Mouse (Mus musculus) cortical plate, adult 2 months (tissue): Measurements from ENCODE around the gene Furin. TPM values are rescaled to one million over a fixed set of nuclear protein-coding genes. Genes with fewer than 3 reads are reported as not detected.

ENCODE experiments used
- H3K27ac ChIP-seq: fragments of 200-500 bp; 2 replicates; pipeline ENCODE4 v1.5.1; 2012; ENCODE audit warnings: low read length, control low read depth, inconsistent platforms; ENCODE audit not compliant: insufficient read depth
- H3K4me1 ChIP-seq: fragments of 200-500 bp; 2 replicates; pipeline ENCODE4 v1.6.1; 2011; ENCODE audit warnings: low read length; ENCODE audit not compliant: control insufficient read depth, insufficient read depth
- H3K4me3 ChIP-seq: fragments of 200-500 bp; 2 replicates; pipeline ENCODE4 v1.5.1; 2011; ENCODE audit warnings: mild to moderate bottlenecking, low read length, control low read depth; ENCODE audit not compliant: insufficient read depth
- CTCF ChIP-seq: fragments of 200-500 bp; IDR thresholded peaks from 2 replicates; pipeline ENCODE4 v1.5.1; 2011; ENCODE audit warnings: mild to moderate bottlenecking, control low read depth, low read length; ENCODE audit not compliant: insufficient read depth; ENCODE audit errors: extremely low read depth
- POLR2A ChIP-seq: fragments of 200-500 bp; IDR thresholded peaks from 2 replicates; pipeline ENCODE4 v1.6.1; 2011; ENCODE audit warnings: mild to moderate bottlenecking, low read length, control low read depth; ENCODE audit not compliant: insufficient read depth; ENCODE audit errors: extremely low read depth
- polyA plus RNA-seq: library from polyadenylated mRNA; depleted of rRNA; stranded (reverse); fragments of >200 nt; gene quantifications from 2 replicates; pipeline ENCODE4 v1.2.3, GENCODE M21; 2012; rRNA removed

The Furin gene
- polyA plus RNA-seq, result 19.9 and 22.1 TPM in 2 replicates

DNA sequence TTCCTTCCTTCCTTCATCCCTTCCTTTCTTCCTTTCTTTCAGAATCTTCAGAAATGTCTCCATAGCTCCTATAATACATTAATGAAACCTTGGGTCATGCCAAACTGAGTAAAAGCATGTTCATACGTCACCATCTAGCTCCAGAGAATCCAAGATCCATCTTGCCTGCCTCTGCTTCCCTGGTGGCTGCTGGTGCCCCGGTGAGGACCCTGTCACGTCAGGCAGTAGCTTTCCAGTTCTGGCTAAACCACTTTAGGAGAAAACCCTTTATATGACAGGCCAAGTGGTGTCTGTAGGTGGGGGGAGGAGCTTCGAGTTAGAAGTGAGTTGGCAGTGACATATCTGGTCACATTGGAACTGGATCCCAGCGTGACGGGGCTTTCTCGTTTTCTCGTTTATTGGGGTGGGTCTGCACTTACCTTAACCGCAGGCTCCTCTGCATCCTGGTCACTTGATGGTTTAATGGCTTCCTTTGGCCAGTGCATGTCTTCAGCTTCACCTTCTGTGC lies at the start of gene Furin:
TSS of gene Furin (minus strand) at position 249 of the 508 bp plus-strand sequence.
- Histone ChIP-seq H3K4me3 (no peak within 1 kb of the TSS), H3K27ac (no peak within 1 kb of the TSS), H3K4me1 (peaks cover 4% of the 10 kb centered on the region; the same call in 1 of the 2 replicates)
- TF ChIP-seq CTCF (no peak), POLR2A (no peak)

DNA sequence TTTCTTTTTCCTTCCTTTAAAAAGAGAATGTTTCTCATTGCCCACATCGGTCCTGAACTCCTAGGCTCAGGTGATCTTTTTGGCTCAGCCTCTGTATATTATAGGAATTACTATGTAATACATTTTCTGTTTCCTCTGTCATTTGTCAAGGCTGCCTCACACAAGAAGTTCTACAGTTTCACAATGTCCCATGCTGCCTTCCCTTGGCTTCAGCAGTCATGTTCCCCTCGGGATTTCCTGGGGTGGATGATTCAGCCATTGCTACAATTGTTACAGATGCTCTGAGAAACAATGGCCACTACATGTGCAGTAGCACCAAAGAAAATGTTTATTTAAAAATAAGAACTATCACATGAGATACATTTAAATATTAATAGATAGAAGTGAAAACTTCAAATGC lies 49.5 kb upstream of the Furin start:
- H3K4me3 ChIP-seq, result no peak overlapping the region
- no peak overlapping the region for H3K27ac ChIP-seq
- TF ChIP-seq CTCF, result no peak
- TF ChIP-seq POLR2A, result no peak
- peaks cover 2% of the 10 kb centered on the region; the same call in 1 of the 2 replicates for H3K4me1 ChIP-seq

DNA sequence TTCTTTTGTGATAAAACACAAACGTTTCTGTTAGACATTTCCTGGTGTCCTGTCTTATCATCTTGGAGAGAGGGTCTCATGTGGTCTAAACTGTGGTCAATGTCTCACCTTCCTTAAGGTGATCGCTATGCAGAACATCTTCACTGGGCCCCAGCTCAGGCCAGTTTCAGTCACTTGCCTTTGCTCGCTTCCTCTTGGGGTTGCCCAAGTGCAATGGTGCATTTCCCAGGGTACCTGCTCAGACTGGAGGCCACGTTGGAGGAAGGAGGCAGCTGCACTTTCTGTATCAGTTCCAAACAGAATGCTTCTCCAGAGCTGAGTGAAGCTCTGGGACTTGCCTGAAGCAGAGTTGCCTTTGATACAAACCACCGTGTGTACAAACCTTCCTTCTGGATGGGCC lies 48.8 kb upstream of the Furin start:
- Histone ChIP-seq H3K4me1 (peaks cover 2% of the 10 kb centered on the region; the same call in 1 of the 2 replicates), H3K27ac (no peak overlapping the region), H3K4me3 (no peak overlapping the region)
- TF ChIP-seq POLR2A, result no peak
- no peak for TF ChIP-seq CTCF

DNA sequence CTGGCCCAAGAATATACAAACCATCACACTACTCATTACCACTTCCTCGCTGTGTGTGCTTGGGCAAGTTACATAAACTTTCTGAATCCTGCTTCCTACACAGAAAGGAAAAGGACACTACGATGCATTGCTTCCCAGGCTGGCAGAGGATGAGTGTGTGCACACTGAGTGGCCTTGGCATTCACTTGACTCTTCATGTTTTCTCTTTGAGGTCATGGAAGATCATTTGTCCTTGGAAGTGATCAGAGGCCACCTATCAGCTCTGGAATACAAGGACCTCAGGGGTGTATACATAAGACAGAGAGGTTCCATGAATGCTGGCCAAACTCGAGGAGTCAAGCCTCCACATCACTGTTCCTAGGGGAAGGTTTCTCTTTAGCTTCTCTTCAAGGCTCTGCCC lies 47.9 kb upstream of the Furin start:
- no peak overlapping the region for H3K27ac ChIP-seq
- TF ChIP-seq CTCF (no peak), POLR2A (no peak)
- H3K4me1 ChIP-seq, result peaks cover 2% of the 10 kb centered on the region; the same call in 1 of the 2 replicates
- H3K4me3 ChIP-seq, result no peak overlapping the region

DNA sequence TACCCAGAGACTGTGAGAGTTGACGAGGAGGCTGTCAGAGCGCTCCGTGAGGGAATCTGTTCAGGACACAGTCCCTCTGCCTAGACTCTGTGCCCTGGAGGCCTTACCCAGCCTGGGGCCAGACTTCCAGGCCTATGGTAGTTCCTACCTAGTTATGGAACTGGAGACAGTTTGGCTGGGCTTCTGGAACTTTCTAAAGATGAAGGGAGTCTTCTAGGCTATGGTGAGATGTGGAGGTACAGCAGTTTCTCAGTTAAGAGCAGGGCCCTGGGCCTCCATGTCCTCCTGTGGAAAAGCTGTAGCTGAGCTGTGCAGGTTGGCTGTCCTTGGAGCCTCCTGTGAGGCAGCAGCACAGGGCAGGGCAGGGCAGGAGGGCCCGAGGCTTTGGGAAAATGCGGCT lies 47.0 kb upstream of the Furin start:
- H3K4me3 ChIP-seq, result no peak overlapping the region
- peaks cover under 1% of the 10 kb centered on the region; the same call in 1 of the 2 replicates for H3K4me1 ChIP-seq
- TF ChIP-seq CTCF (no peak), POLR2A (no peak)
- H3K27ac ChIP-seq, result no peak overlapping the region

DNA sequence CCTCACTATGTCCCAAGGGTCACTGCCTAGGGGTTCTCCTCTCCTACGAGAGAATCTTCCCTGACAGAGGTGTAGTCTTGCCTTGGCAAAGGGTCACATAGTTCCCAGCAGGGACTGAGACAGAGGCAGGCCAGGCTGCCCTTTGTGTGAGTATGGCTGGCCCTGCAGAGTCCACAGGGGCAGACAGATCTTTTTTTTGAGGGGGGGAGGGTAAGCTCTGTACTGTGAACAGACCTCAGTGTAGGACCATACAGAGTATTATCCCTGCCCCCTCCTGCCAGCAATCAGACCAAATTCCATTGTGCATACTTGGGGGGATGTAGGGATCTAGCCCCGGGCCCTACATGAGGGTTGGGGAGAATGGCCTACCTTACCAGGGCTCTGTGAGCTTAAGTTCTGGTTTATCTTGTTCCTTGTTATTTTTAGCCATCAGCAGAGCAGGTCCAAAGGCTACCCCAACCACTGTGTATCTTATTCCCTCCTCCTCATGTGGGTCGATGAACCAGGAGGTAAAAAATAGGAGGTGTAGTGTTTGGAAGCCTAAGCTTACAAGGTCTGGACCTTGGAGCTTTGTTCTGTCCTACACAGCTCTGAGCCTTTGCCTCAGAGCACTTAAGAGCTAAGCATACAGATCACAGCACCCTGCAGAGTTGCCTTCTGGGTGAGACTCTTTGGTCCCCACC lies 46.5 kb upstream of the Furin start:
- TF ChIP-seq POLR2A, result no peak
- no peak for TF ChIP-seq CTCF
- H3K4me3 ChIP-seq, result no peak overlapping the region
- no peaks in the 10 kb centered on the region; the same call in 1 of the 2 replicates for H3K4me1 ChIP-seq
- H3K27ac ChIP-seq, result no peak overlapping the region

DNA sequence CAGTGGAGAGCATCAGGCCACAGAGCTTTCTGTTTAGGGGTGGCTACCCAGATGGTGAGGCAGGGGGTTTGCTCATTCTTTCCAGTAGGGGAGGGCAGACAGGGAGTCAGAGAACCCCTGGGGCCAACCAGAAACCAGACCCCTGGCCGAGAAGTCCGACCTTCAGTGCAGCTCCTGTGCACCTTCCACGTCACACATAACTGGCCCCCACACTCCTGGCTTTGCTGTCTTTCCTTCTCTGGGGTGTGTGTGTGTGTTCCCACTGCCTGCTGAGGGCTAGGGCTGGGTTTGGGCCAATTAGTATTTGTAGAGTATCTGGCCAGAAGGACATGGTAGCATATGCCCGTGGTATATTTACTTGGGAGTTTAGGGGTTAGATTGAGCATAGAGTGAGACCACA lies 45.1 kb upstream of the Furin start:
- Histone ChIP-seq H3K4me3 (no peak overlapping the region), H3K4me1 (no peaks in the 10 kb centered on the region; the same call in 1 of the 2 replicates), H3K27ac (no peak overlapping the region)
- no peak for TF ChIP-seq CTCF
- TF ChIP-seq POLR2A, result no peak

DNA sequence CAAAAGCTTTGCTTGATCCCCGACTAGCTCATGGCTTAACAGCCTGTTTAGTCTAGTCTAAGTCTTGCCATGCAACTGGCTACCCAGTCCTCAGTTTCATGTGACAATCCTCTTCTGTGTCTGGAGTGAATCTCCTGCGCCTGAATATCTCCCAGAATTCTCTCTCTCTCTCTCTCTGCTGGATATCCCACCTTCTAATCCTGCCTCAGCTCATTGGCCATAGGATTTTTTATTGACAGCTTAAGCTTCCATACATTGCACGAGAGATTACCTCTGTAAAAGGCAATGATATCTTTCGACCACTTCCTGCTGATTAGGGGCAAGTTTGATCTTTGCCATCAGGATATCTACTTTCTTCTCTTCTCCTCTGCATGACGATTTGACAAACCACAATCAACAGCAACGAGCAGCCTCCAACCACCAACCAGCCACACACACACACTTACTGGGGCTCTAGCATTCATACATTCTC lies 44.4 kb upstream of the Furin start:
- Histone ChIP-seq H3K27ac (no peak overlapping the region), H3K4me3 (no peak overlapping the region), H3K4me1 (no peaks in the 10 kb centered on the region; the same call in 1 of the 2 replicates)
- TF ChIP-seq CTCF (no peak), POLR2A (no peak)

DNA sequence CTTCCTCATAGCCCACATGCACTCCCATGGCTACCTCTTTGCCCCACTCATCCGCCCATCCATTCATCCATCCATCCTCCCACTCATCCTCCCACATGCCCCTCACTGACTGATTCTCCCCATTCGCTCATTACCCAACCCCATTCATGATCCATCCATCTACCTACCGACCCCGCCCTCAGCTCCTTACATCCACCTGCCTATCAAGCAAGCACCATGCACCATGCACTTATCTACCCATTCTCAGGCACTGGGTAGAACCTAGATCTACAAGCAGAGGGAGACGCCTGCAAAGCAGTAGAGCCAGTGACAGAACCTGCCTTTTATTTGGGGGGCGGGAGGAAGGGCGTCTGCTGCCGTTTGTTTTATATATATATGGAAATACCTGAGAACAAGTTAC lies 42.1 kb upstream of the Furin start:
- Histone ChIP-seq H3K27ac (no peak overlapping the region), H3K4me3 (no peak overlapping the region), H3K4me1 (peaks cover 3% of the 10 kb centered on the region)
- TF ChIP-seq CTCF (no peak), POLR2A (no peak)
